Mouse (Mus musculus) heart, embryonic 15.5 days (tissue): ENCODE measurements around the gene Car7. TPM values are rescaled to one million over a fixed set of nuclear protein-coding genes. Genes with fewer than 3 reads are reported as not detected.
"Not testable (repeated sequence)": the region's sequence is repeated elsewhere in the genome, so short reads cannot be mapped to it uniquely, and the experiment has no call there.

ENCODE experiments used
- ATAC-seq: fragments of 200-750 bp; cut with Nextera tagmentation; replicated peaks from 2 replicates; pipeline ENCODE4 v1.8.0; 2017; ENCODE audit warnings: low read depth, moderate TSS enrichment; ENCODE audit not compliant: insufficient number of reproducible peaks, insufficient read depth, low FRiP score
- H3K27ac ChIP-seq: fragments of 300-500 bp; sonication (generic); 2 replicates; pipeline ENCODE4 v1.5.1; 2015; ENCODE audit warnings: mild to moderate bottlenecking, inconsistent platforms
- H3K27me3 ChIP-seq: fragments of 300-500 bp; sonication (generic); 2 replicates; pipeline ENCODE4 v1.6.1; 2015; ENCODE audit warnings: inconsistent platforms
- H3K36me3 ChIP-seq: fragments of 300-500 bp; sonication (generic); 2 replicates; pipeline ENCODE4 v1.6.1; 2015; ENCODE audit warnings: mild to moderate bottlenecking, inconsistent platforms
- H3K4me1 ChIP-seq: fragments of 300-500 bp; sonication (generic); replicated peaks from 2 replicates; pipeline ENCODE4 v1.6.1; 2015; ENCODE audit warnings: inconsistent platforms
- H3K4me2 ChIP-seq: fragments of 300-500 bp; sonication (generic); 2 replicates; pipeline ENCODE4 v1.6.1; 2015; ENCODE audit warnings: inconsistent platforms, mild to moderate bottlenecking, moderate library complexity
- H3K4me3 ChIP-seq: fragments of 300-500 bp; sonication (generic); 2 replicates; pipeline ENCODE4 v1.5.1; 2015; ENCODE audit warnings: mild to moderate bottlenecking, inconsistent platforms
- H3K9ac ChIP-seq: fragments of 300-500 bp; sonication (generic); 2 replicates; pipeline ENCODE4 v1.6.1; 2015; ENCODE audit warnings: mild to moderate bottlenecking, inconsistent platforms
- H3K9me3 ChIP-seq: fragments of 300-500 bp; sonication (generic); replicated peaks from 2 replicates; pipeline ENCODE4 v1.6.1; 2016; ENCODE audit warnings: inconsistent platforms
- WGBS: fragments of 180-500 bp; shearing (Covaris S2); methylation state at CpG from one replicate; pipeline ENCODE4 v1.1.7; 2015; ENCODE audit warnings: mixed read lengths; 5-methylcytosine and 5-hydroxymethylcytosine counted together
- polyA plus RNA-seq: library from polyadenylated mRNA; unstranded; fragments of >200 nt; fragmentation: Nextera tagmentation; extraction: Ambion mirVana; gene quantifications from 2 replicates; pipeline ENCODE4 v1.2.1, GENCODE M21; 2015

Gene Car7
- polyA plus RNA-seq, 1 experiment from 2014 or later, result 2.8 TPM

DNA sequence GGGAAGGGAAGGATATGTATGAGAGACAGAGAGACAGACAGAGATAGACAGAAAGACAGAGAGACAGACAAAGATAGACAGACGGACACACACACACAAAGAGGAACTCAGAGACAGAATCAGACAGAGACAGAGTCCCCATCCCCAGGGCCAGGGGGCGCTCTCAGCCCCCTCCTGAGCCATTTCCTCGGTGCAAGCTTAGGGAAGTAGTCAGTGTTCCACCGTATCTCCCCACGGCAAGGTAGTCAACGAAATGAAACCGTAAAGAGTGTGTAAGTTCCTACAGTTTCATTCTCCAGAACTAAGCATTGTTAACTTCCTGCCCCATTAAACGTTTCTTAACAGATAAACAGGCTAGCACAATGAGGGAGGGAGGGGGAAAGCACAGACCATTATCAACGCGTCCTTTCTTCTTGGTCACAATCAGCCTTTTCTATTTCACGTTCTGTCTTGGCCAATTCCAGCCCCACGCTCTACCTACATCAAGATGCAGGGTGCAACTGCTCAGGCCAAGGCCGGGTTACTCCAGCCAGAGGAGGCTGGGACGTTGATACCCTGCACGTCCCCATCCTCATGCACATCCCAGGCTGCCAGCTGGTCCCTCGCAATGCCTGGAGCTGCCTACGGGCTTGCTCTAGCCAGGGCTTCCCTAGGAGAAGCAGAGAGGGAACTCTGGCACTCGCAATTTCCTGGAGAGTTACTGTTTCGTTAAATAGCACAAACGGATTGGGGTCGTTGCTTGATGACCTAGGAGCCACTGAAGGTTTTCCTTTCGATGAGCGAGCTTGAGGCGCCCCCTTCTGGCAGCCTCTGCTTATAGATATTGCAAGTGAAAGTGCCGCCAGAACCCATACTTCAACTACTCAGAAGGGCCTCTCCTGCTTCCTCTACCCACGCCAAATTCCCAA lies 36.2 kb downstream of the Car7 start:
- peak overlapping the region; percentile 45 for H3K9ac ChIP-seq
- ATAC-seq, result peak; percentile 64
- 3% methylated on average over 26 of the region's 26 CpGs for WGBS

DNA sequence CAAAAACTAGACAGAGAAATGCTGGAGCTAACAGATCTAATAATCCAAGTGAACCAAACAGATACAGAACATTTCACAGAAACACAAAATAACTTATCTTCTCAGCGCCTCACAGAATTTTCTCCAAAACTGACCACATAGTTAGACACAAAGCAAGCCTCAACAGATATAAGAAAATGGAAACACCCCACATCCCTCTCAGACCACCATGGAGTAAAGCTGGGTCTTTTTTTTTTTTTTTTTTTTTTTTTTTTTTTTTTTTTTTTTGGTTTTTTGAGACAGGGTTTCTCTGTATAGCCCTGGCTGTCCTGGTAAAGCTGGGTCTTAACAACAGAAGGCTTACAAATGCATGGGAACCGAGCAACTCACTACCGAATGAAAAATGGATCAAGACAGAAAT lies 42.3 kb downstream of the Car7 start:
- no peak for ATAC-seq
- Histone ChIP-seq H3K9ac (no peak overlapping the region), H3K9me3 (no peaks in the 10 kb centered on the region), H3K36me3 (no peaks in the 10 kb centered on the region), H3K27me3 (no peaks in the 10 kb centered on the region), H3K4me1 (no peaks in the 10 kb centered on the region), H3K27ac (no peak overlapping the region), H3K4me3 (no peak overlapping the region), H3K4me2 (no peak overlapping the region)
- 86% methylated on average over 3 of the region's 3 CpGs for WGBS

More for the DNA sequence above, 36.2 kb downstream of the Car7 start:
- H3K4me1 ChIP-seq, result peaks cover 9% of the 10 kb centered on the region
- H3K27ac ChIP-seq, result no peak overlapping the region
- peak overlapping the region; percentile 55 for H3K4me3 ChIP-seq
- no peaks in the 10 kb centered on the region for H3K36me3 ChIP-seq
- no peaks in the 10 kb centered on the region for H3K27me3 ChIP-seq
- H3K9me3 ChIP-seq, result no peaks in the 10 kb centered on the region
- peak overlapping the region; percentile 95 for H3K4me2 ChIP-seq

DNA sequence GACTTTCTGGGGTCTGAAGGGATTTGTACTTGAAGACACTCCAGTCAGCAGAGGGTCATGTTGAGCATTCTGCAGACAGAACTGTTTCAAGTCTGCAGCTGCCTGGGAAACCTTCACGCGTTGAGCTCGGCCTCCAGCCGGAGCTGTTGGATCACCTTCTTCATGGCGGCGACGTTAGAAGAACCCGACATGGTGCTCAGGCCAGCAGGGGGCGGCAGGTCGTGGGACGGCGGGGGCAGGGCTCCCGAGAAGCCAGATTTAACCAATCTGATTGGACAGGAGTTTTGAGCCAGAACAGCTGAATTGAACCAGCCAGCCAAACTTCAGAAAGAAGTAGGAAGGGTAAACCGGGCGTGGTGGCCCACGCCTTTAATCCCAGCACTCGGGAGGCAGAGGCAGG lies 43.1 kb downstream of the Car7 start:
- H3K4me3 ChIP-seq, H3K4me2 ChIP-seq, ATAC-seq, H3K9ac ChIP-seq, H3K27me3 ChIP-seq, H3K27ac ChIP-seq, H3K9me3 ChIP-seq, H3K4me1 ChIP-seq, H3K36me3 ChIP-seq: not testable (repeated sequence)
- WGBS, result 76% methylated on average over 17 of the region's 17 CpGs

DNA sequence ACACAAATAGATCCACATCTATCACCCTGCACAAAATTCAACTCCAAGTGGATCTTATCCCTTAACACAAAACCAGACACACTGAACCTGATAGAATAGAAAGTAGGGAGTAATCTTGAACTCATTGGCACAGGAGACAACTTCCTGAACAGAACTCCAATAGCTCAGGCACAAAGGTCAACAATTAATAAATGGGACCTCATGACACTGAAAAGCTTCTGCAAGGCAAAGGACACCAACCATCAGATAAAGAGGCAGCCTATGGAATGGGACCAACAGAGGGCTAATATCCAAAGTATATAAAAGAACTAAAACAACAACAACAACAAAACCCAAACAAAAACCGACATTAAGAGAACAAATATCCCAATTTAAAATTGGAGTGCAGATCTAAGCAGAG lies 50.0 kb downstream of the Car7 start:
- H3K27ac ChIP-seq, result no peak overlapping the region
- H3K36me3 ChIP-seq, result no peaks in the 10 kb centered on the region
- no peaks in the 10 kb centered on the region for H3K4me1 ChIP-seq
- ATAC-seq, result no peak
- no peak overlapping the region for H3K9ac ChIP-seq
- H3K9me3 ChIP-seq, result no peaks in the 10 kb centered on the region
- H3K4me3 ChIP-seq, result no peak overlapping the region
- no peaks in the 10 kb centered on the region for H3K27me3 ChIP-seq
- H3K4me2 ChIP-seq, result no peak overlapping the region
- WGBS, result 39% methylated on average over 1 of the region's 1 CpGs

DNA sequence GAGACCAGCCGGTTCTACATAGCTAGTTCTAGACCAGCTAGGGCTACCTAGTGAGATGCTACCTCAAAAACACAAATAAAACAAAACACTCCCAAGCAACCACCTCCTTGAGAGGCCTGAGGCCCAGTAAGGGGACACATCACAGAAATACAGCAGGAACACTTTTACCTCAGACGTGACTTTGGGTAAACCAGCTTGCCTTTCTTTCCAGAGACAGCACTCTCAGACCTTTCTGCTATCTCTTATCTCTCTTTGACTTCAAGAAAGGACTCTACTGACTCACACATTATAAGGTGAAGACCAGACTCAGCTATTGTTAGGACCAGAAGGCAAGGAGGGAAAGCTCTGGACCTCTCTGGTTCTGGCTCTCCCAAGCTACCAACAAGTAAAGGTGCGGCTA lies 55.8 kb downstream of the Car7 start:
- no peak overlapping the region for H3K4me2 ChIP-seq
- 82% methylated on average over 3 of the region's 3 CpGs for WGBS
- no peak for ATAC-seq

DNA sequence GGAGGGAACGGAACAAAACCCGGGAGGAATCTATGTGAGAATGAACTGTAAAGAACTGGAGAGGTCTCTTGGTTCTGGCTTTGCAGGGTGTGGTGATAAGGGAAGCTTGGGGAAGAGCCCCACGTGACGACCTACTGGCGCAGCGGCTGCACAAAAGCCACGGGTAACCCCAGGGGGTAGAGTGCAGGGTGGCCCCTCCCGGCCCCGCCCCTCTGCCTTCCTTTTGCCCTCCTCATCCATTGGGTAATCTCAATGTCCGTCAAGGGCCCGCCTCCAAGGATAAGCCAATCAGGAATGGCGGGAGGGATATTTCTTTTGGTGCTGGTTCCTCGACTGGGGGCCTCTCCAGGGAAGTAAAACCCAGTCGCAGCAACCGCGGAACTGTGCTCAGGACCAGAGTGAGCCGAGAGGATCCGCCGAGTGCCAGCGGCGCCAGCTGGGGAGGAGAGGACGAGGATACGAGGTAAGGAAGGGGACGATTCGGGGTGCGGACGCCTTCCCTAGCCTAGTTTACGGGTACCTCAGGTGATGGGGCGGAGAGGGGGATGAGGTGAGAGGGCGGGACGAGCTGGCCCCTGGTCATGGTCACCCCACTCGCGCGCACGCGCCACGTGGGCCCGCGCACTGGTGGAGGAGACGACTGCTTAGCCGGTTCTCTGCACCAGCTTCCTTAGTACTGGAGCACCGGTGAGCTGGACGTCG lies 56.8 kb downstream of the Car7 start, which contains the start of gene Pdp2:
Pdp2 (plus strand) TSS at position 319 of the 702 bp plus-strand sequence.
- Histone ChIP-seq H3K36me3 (peaks cover 14% of the 10 kb centered on the region; the same call in 1 of the 2 replicates), H3K4me1 (peaks cover 14% of the 10 kb centered on the region), H3K9me3 (no peaks in the 10 kb centered on the region), H3K4me2 (peak within 1 kb of the TSS; percentile 93), H3K27me3 (no peaks in the 10 kb centered on the region), H3K9ac (peak within 1 kb of the TSS; percentile 76), H3K27ac (peak within 1 kb of the TSS; percentile 85), H3K4me3 (peak within 1 kb of the TSS; percentile 83)
- WGBS, result under 1% methylated on average over 44 of the region's 44 CpGs
- peak; percentile 98 for ATAC-seq

More for the DNA sequence above, 55.8 kb downstream of the Car7 start:
- Histone ChIP-seq H3K27me3 (no peaks in the 10 kb centered on the region), H3K27ac (no peak overlapping the region), H3K36me3 (peaks cover 14% of the 10 kb centered on the region; the same call in 1 of the 2 replicates), H3K4me1 (peaks cover 14% of the 10 kb centered on the region), H3K4me3 (no peak overlapping the region), H3K9me3 (no peaks in the 10 kb centered on the region), H3K9ac (no peak overlapping the region)

DNA sequence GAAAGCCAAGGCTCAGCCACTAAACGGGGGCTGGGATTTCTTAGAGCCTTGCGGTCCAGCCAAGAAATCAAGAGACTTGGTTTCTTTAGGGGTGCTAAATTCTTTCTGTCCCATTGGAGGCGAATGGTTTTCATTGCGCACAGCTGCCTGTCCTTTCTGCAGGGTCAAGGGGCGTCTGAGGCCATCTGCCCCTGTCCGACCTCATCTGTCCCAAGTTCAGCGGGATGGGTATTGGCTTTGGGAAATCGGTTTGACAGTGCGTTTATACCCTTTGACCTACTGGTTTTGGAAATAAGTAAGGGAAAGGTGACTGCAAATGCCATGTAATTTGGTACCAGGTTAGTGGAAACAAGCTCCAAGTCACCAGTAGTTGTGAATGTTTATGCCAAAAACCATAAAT lies 57.4 kb downstream of the Car7 start:
- H3K4me2 ChIP-seq, result peak overlapping the region; percentile 93
- H3K4me1 ChIP-seq, result peaks cover 14% of the 10 kb centered on the region
- peaks cover 14% of the 10 kb centered on the region; the same call in 1 of the 2 replicates for H3K36me3 ChIP-seq
- H3K9me3 ChIP-seq, result no peaks in the 10 kb centered on the region
- WGBS, result 5% methylated on average over 9 of the region's 9 CpGs
- H3K9ac ChIP-seq, result peak overlapping the region; percentile 76
- H3K4me3 ChIP-seq, result peak overlapping the region; percentile 83
- H3K27ac ChIP-seq, result peak overlapping the region; percentile 85
- ATAC-seq, result no peak
- H3K27me3 ChIP-seq, result no peaks in the 10 kb centered on the region

DNA sequence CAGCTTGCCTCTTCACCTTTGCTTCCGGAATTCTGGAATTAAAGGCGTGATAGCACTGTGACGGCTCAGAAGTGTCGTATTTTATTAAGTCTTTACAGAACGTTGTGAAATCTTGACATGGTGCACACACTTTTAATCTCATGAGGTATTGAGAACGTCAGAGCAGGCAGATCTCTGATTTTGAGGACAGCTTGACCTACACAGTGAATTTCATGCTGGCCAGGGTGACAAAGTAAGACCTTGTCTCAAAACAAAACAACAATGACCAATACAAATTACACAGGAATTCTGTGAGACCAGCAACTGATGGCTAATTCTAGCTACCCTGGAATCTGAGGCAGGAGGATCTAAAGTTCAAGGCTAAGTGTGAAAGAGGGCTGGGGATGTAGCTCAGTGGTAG lies 58.1 kb downstream of the Car7 start:
- H3K9ac ChIP-seq, result no peak overlapping the region
- peaks cover 14% of the 10 kb centered on the region for H3K4me1 ChIP-seq
- no peak overlapping the region for H3K4me3 ChIP-seq
- H3K9me3 ChIP-seq, result no peaks in the 10 kb centered on the region
- no peaks in the 10 kb centered on the region for H3K27me3 ChIP-seq
- H3K4me2 ChIP-seq, result peak overlapping the region; percentile 93; the same call in 1 of the 2 replicates
- no peak overlapping the region for H3K27ac ChIP-seq
- WGBS, result 65% methylated on average over 6 of the region's 6 CpGs
- no peak for ATAC-seq
- peaks cover 14% of the 10 kb centered on the region for H3K36me3 ChIP-seq

DNA sequence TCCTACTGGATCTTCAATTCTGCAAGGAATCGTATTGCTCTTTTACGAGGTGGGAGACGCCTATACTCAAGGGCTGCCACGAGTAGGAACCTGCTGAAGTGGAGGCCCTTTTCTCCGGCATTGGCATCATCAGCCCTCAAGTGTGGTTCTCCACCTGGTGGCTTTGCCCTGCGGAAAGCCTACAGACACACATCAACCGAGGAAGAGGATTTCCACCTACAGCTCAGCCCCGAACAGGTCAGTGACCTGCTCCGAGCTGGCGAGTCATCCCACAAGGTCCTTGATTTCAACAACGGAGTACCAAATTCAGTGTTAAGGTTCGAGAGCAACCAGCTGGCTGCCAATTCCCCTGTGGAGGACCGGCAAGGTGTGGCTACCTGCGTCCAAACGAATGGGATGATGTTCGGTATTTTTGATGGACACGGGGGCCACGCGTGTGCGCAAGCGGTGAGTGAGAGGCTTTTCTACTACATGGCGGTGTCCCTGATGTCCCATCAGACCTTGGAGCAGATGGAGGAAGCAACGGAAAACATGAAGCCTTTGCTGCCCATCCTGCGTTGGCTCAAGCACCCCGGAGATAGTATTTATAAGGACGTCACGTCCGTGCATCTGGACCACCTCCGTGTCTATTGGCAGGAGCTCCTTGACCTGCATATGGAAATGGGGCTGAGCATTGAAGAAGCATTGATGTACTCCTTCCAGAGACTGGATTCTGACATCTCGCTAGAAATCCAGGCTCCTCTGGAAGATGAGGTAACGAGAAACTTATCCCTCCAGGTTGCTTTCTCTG lies 59.2 kb downstream of the Car7 start:
- no peak for ATAC-seq
- Histone ChIP-seq H3K27ac (no peak overlapping the region), H3K4me2 (no peak overlapping the region), H3K27me3 (no peaks in the 10 kb centered on the region), H3K4me3 (no peak overlapping the region), H3K4me1 (peaks cover 14% of the 10 kb centered on the region), H3K9ac (no peak overlapping the region), H3K9me3 (no peaks in the 10 kb centered on the region), H3K36me3 (peaks cover 14% of the 10 kb centered on the region)
- WGBS, result 91% methylated on average over 31 of the region's 31 CpGs

DNA sequence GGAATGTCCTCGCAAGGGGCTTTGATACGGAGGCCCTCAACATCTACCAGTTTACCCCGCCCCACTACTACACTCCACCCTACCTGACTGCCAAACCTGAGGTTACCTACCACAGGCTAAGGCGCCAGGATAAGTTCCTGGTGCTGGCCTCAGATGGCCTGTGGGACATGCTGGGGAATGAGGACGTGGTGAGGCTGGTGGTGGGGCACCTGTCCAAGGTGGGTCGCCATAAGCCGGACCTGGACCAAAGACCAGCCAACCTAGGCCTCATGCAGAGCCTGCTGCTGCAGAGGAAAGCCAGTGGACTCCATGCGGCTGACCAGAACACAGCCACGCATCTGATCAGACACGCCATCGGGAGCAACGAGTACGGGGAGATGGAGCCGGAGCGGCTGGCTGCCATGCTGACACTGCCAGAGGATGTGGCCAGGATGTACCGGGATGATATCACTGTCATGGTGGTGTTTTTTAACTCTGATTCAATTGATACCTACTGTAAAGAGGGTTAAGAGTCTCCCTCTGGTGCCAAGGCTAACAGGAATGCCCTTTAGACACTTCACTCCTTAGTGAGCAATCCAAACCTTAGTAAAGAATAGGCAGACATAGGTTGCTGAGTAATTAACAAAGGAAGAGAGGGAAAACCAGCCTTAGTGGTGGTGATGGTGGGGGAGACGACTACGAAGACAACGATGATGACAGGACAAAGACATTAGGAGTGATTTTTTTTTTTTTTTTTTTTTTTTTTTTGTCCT lies 60.3 kb downstream of the Car7 start:
- no peak overlapping the region for H3K9ac ChIP-seq
- H3K36me3 ChIP-seq, result peaks cover 14% of the 10 kb centered on the region
- H3K27ac ChIP-seq, result no peak overlapping the region
- no peak overlapping the region for H3K4me3 ChIP-seq
- no peaks in the 10 kb centered on the region for H3K9me3 ChIP-seq
- H3K4me2 ChIP-seq, result no peak overlapping the region
- WGBS, result 92% methylated on average over 19 of the region's 19 CpGs
- no peak for ATAC-seq
- H3K4me1 ChIP-seq, result peaks cover 14% of the 10 kb centered on the region
- H3K27me3 ChIP-seq, result no peaks in the 10 kb centered on the region
